Mouse (Mus musculus): ENCODE results near the gene Tjp1. TPM values are rescaled to one million over a fixed set of nuclear protein-coding genes. Genes with fewer than 3 reads are reported as not detected.

Gene Tjp1
- total and polyA plus RNA-seq, 2 experiments from 2014 or later = 15.0 to 33.9 TPM

DNA sequence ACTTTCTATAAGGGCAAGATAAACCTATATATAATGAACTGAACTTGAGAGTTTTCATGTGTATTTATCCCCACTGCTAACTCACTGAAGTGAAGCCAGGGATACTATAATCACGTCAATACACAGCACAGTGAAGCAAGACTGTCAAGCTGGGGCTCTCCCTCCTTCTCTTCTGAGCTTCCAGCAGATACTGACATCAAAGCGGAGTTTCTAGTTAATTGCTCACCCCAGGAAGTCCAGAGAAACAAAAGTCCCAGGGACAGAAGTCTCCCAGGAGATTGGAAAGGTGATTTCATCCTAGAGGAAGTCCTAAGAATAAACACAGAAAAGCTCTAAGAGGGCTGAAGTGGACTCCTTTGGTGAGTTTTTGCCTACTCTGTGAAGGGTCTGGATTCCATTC, 132.9 kb downstream of the Tjp1 start:
- peaks cover 12% of the 10 kb centered on the region; the same call in 1 of the 2 replicates for H3K4me1 ChIP-seq (ENCODE audit: control insufficient read depth, insufficient read depth)
- H3K4me2 ChIP-seq (ENCODE audit: low read depth, low read length) = no peak overlapping the region
- no peaks in the 10 kb centered on the region for H3K27me3 ChIP-seq (ENCODE audit: control insufficient read depth, insufficient read depth, low read length)
- DNase-seq (ENCODE audit: low spot score) (no peak), ATAC-seq (ENCODE audit: insufficient read depth, low read depth) (no peak)
- H3K4me3 ChIP-seq (ENCODE audit: low read depth, low read length) = no peak overlapping the region
- H3K27ac ChIP-seq (ENCODE audit: low read depth) = 0 out of 2 replicates have a peak overlapping the region, but pooled peaks have one; percentile 22
- 41% methylated on average over 2 of the region's 2 CpGs for WGBS
- no peak for TF ChIP-seq EP300 (IDR thresholded peaks at IDR 0.05; ENCODE audit: low read depth)
- no peak for TF ChIP-seq CTCF (IDR thresholded peaks at IDR 0.05; ENCODE audit: low read depth)
- H3K9ac ChIP-seq (replicated peaks; ENCODE audit: low read depth, low read length) = no peak overlapping the region
- no peaks in the 10 kb centered on the region for H3K9me3 ChIP-seq (replicated peaks; ENCODE audit: control insufficient read depth, low read length)
- H3K36me3 ChIP-seq (replicated peaks; ENCODE audit: control insufficient read depth, insufficient read depth, low read length) = no peaks in the 10 kb centered on the region

- Histone ChIP-seq H3K9ac (replicated peaks; ENCODE audit: low read depth, low read length) (no peak overlapping the region), H3K4me3 (ENCODE audit: low read depth, low read length) (no peak overlapping the region), H3K4me2 (ENCODE audit: low read depth, low read length) (peak overlapping the region; percentile 46), H3K36me3 (replicated peaks; ENCODE audit: control insufficient read depth, insufficient read depth, low read length) (no peaks in the 10 kb centered on the region), H3K27me3 (ENCODE audit: control insufficient read depth, insufficient read depth, low read length) (no peaks in the 10 kb centered on the region), H3K27ac (ENCODE audit: low read depth) (0 out of 2 replicates have a peak overlapping the region, but pooled peaks have one; percentile 22), H3K4me1 (ENCODE audit: control insufficient read depth, insufficient read depth) (peaks cover 12% of the 10 kb centered on the region; the same call in 1 of the 2 replicates), H3K9me3 (replicated peaks; ENCODE audit: control insufficient read depth, low read length) (no peaks in the 10 kb centered on the region)
- ATAC-seq (ENCODE audit: insufficient read depth, low read depth) (peak; percentile 17; the same call in 1 of the 2 replicates), DNase-seq (ENCODE audit: low spot score) (peak; percentile 16)
- 13% methylated on average over 17 of the region's 17 CpGs for WGBS
- TF ChIP-seq EP300 (IDR thresholded peaks at IDR 0.05; ENCODE audit: low read depth) (no peak), CTCF (IDR thresholded peaks at IDR 0.05; ENCODE audit: low read depth) (no peak)
Observed at GRCm38 (mm10) chr7:65393704-65394452, 133.7 kb downstream of the Tjp1 start.

- 66% methylated on average over 9 of the region's 9 CpGs for WGBS
- Histone ChIP-seq H3K4me1 (ENCODE audit: control insufficient read depth, insufficient read depth) (peaks cover 17% of the 10 kb centered on the region), H3K4me3 (ENCODE audit: low read depth, low read length) (no peak overlapping the region), H3K27ac (ENCODE audit: low read depth) (no peak overlapping the region), H3K9ac (replicated peaks; ENCODE audit: low read depth, low read length) (no peak overlapping the region), H3K4me2 (ENCODE audit: low read depth, low read length) (no peak overlapping the region), H3K27me3 (ENCODE audit: control insufficient read depth, insufficient read depth, low read length) (no peaks in the 10 kb centered on the region), H3K36me3 (replicated peaks; ENCODE audit: control insufficient read depth, insufficient read depth, low read length) (no peaks in the 10 kb centered on the region), H3K9me3 (replicated peaks; ENCODE audit: control insufficient read depth, low read length) (no peaks in the 10 kb centered on the region)
- no peak for DNase-seq (ENCODE audit: low spot score)
- TF ChIP-seq EP300 (IDR thresholded peaks at IDR 0.05; ENCODE audit: low read depth) (no peak), CTCF (IDR thresholded peaks at IDR 0.05; ENCODE audit: low read depth) (no peak)
- no peak for ATAC-seq (ENCODE audit: insufficient read depth, low read depth)
Observed at GRCm38 (mm10) chr7:65392986-65393385, 134.6 kb downstream of the Tjp1 start.

GRCm38 (mm10) chr7:65389539-65389938, 138.0 kb downstream of the Tjp1 start:
- Histone ChIP-seq H3K4me2 (ENCODE audit: low read depth, low read length) (no peak overlapping the region), H3K4me1 (ENCODE audit: control insufficient read depth, insufficient read depth) (peaks cover 14% of the 10 kb centered on the region), H3K27me3 (ENCODE audit: control insufficient read depth, insufficient read depth, low read length) (no peaks in the 10 kb centered on the region), H3K27ac (ENCODE audit: low read depth) (no peak overlapping the region), H3K9me3 (replicated peaks; ENCODE audit: control insufficient read depth, low read length) (no peaks in the 10 kb centered on the region), H3K9ac (replicated peaks; ENCODE audit: low read depth, low read length) (no peak overlapping the region), H3K4me3 (ENCODE audit: low read depth, low read length) (no peak overlapping the region), H3K36me3 (replicated peaks; ENCODE audit: control insufficient read depth, insufficient read depth, low read length) (no peaks in the 10 kb centered on the region)
- no peak for DNase-seq (ENCODE audit: low spot score)
- ATAC-seq (ENCODE audit: insufficient read depth, low read depth) = no peak
- TF ChIP-seq EP300 (IDR thresholded peaks at IDR 0.05; ENCODE audit: low read depth) (no peak), CTCF (IDR thresholded peaks at IDR 0.05; ENCODE audit: low read depth) (no peak)
- WGBS = 82% methylated on average over 7 of the region's 7 CpGs

- TF ChIP-seq CTCF (IDR thresholded peaks at IDR 0.05; ENCODE audit: low read depth) (no peak), EP300 (IDR thresholded peaks at IDR 0.05; ENCODE audit: low read depth) (no peak)
- no peaks in the 10 kb centered on the region for H3K27me3 ChIP-seq (ENCODE audit: control insufficient read depth, insufficient read depth, low read length)
- 39% methylated on average over 8 of the region's 8 CpGs for WGBS
- no peak overlapping the region for H3K4me3 ChIP-seq (ENCODE audit: low read depth, low read length)
- H3K9ac ChIP-seq (replicated peaks; ENCODE audit: low read depth, low read length) = no peak overlapping the region
- no peaks in the 10 kb centered on the region for H3K9me3 ChIP-seq (replicated peaks; ENCODE audit: control insufficient read depth, low read length)
- peaks cover 7% of the 10 kb centered on the region; the same call in 1 of the 2 replicates for H3K4me1 ChIP-seq (ENCODE audit: control insufficient read depth, insufficient read depth)
- DNase-seq (ENCODE audit: low spot score) = peak; percentile 84
- peak overlapping the region; percentile 46 for H3K27ac ChIP-seq (ENCODE audit: low read depth)
- peak overlapping the region; percentile 11; the same call in 1 of the 2 replicates for H3K4me2 ChIP-seq (ENCODE audit: low read depth, low read length)
- no peaks in the 10 kb centered on the region for H3K36me3 ChIP-seq (replicated peaks; ENCODE audit: control insufficient read depth, insufficient read depth, low read length)
- peak; percentile 95 for ATAC-seq (ENCODE audit: insufficient read depth, low read depth)
Observed at GRCm38 (mm10) chr7:65388243-65389013, 139.2 kb downstream of the Tjp1 start.
